Mouse (Mus musculus): Measurements from ENCODE around the gene Hspg2. TPM values are rescaled to one million over a fixed set of nuclear protein-coding genes. Genes with fewer than 3 reads are reported as not detected.

Gene Hspg2
- total RNA-seq, 2 experiments from 2014 or later = 4.3 to 5.0 TPM

GRCm38 (mm10) chr4:137497892-137498722 lies 29.5 kb downstream of the Hspg2 start:
- DNase-seq (ENCODE audit: low spot score in 2 of 2) = no peak

- DNase-seq (ENCODE audit: low spot score in 2 of 2) = no peak
These were observed 30.5 kb downstream of the Hspg2 start for GRCm38 (mm10) chr4:137498882-137499583.

- DNase-seq (ENCODE audit: low spot score in 2 of 2) = no peak
These were observed 31.6 kb downstream of the Hspg2 start for GRCm38 (mm10) chr4:137500149-137500548.

GRCm38 (mm10) chr4:137500953-137501352 lies 32.4 kb downstream of the Hspg2 start:
- DNase-seq (ENCODE audit: low spot score in 2 of 2) = no peak

- DNase-seq (ENCODE audit: low spot score in 2 of 2) = no peak
These were observed 33.6 kb downstream of the Hspg2 start for GRCm38 (mm10) chr4:137502183-137502582.

GRCm38 (mm10) chr4:137502801-137503200 lies 34.2 kb downstream of the Hspg2 start:
- no peak for DNase-seq (ENCODE audit: low spot score in 2 of 2)

- DNase-seq (ENCODE audit: low spot score in 2 of 2) = no peak
These were observed 35.0 kb downstream of the Hspg2 start for GRCm38 (mm10) chr4:137503509-137503971.

GRCm38 (mm10) chr4:137506629-137507028 lies 38.1 kb downstream of the Hspg2 start:
- DNase-seq (ENCODE audit: low spot score in 2 of 2) = no peak

GRCm38 (mm10) chr4:137509528-137509927 lies 41.0 kb downstream of the Hspg2 start:
- DNase-seq (ENCODE audit: low spot score in 2 of 2) = no peak

- peak in 1 of 2 experiments; percentile 10 for DNase-seq (ENCODE audit: low spot score in 2 of 2)
These were observed 41.6 kb downstream of the Hspg2 start for GRCm38 (mm10) chr4:137510021-137510696.

- DNase-seq (ENCODE audit: low spot score in 2 of 2) = no peak
These were observed 44.3 kb downstream of the Hspg2 start for GRCm38 (mm10) chr4:137512897-137513296.

- DNase-seq (ENCODE audit: low spot score in 2 of 2) = no peak
These were observed 49.6 kb downstream of the Hspg2 start for GRCm38 (mm10) chr4:137517989-137518691.

GRCm38 (mm10) chr4:137518746-137519145 lies 50.2 kb downstream of the Hspg2 start:
- DNase-seq (ENCODE audit: low spot score in 2 of 2) = no peak

GRCm38 (mm10) chr4:137520346-137520745 lies 51.8 kb downstream of the Hspg2 start:
- peak in 1 of 2 experiments; percentile 20 for DNase-seq (ENCODE audit: low spot score in 2 of 2)

- no peak for DNase-seq (ENCODE audit: low spot score in 2 of 2)
These were observed 53.4 kb downstream of the Hspg2 start for GRCm38 (mm10) chr4:137521966-137522365.

- DNase-seq (ENCODE audit: low spot score in 2 of 2) = no peak
These were observed 56.9 kb downstream of the Hspg2 start for GRCm38 (mm10) chr4:137525426-137525825.

GRCm38 (mm10) chr4:137527368-137527767 lies 58.8 kb downstream of the Hspg2 start:
- DNase-seq (ENCODE audit: low spot score in 2 of 2) = no peak

GRCm38 (mm10) chr4:137527872-137528271 lies 59.3 kb downstream of the Hspg2 start:
- DNase-seq (ENCODE audit: low spot score in 2 of 2) = no peak

- no peak for DNase-seq (ENCODE audit: low spot score in 2 of 2)
These were observed 71.8 kb downstream of the Hspg2 start for GRCm38 (mm10) chr4:137540356-137540755.

- no peak for DNase-seq (ENCODE audit: low spot score in 2 of 2)
These were observed 74.4 kb downstream of the Hspg2 start for GRCm38 (mm10) chr4:137542968-137543367.

- DNase-seq (ENCODE audit: low spot score in 2 of 2) = no peak
These were observed 77.0 kb downstream of the Hspg2 start for GRCm38 (mm10) chr4:137545568-137545967.
